Mouse (Mus musculus) CD8-positive naive resting alpha-beta T cell, adult 57 days (primary cell): ENCODE data around the gene Elp4. TPM values are rescaled to one million over a fixed set of nuclear protein-coding genes. Genes with fewer than 3 reads are reported as not detected.

Experiments used
- total RNA-seq: library from RNA; stranded (reverse); gene quantifications from one replicate; pipeline ENCODE4 v1.2.4, GENCODE M21; 2023

Elp4 gene
- total RNA-seq: 19.0 TPM

DNA sequence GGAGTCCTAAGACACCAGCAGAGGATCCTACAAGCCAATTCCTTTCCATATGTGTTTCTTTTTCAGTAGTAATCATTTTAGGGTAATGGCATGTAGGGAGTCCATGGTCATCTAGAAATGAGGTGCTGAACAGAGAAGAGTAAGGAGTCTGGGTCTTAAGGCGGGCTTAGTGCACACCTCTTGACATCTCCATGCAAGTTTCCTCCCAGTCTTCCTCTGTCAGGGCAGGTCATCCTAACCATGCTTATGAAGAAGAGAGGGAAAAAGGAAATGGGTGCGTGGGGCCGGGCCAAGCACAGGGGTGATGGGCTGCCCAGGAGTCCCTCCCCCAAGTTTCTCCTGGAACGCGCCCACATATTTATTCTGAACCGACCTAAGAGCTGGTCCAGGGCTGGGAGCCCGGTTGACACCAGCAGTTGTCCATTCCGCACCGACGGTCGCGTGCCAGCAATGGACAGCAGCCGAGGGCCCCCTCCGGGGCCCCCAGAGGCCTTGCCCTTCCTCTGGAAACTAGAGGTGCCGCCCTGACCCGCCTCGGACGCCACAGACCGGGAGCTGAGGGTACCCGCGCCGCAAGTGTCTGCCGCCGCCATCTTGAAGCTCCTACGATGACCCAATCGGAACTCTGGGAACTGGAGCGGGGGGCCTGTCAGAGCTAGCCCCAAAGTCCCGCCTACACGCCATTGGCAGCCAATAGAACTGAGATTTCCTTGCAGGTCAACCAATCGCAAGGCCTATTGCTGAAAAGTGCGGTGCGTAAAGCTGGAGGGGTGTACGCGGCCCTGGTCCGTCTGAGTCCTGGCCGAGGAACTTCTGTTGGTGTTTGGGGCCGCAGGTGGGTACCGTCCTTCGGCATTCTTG is at the start of gene Elp4, which contains the start of gene Immp1l:
TSS of gene Elp4 (minus strand) at position 669 of the 861 bp plus-strand sequence.
TSS of gene Immp1l (plus strand) at position 743 of the 861 bp plus-strand sequence.

GRCm38 (mm10) chr2:105668271-105669270 is 235.8 kb downstream of the Elp4 start, which contains the start of gene Pax6:
Gene Pax6, plus strand, starts transcription at chr2:105668900.

Other genes starting within 250 kb of the Elp4 start
- not detected for gene Pax6, start 235.7 kb downstream of the Elp4 start, total RNA-seq
- gene Immp1l, start 74 bp upstream of the Elp4 start, total RNA-seq: 22.8 TPM
- 11.8 TPM for gene Dnajc24, start 99.0 kb upstream of the Elp4 start, total RNA-seq